Mouse (Mus musculus) forebrain, embryonic 11.5 days (tissue): ENCODE measurements around the gene Spin1. TPM values are rescaled to one million over a fixed set of nuclear protein-coding genes. Genes with fewer than 3 reads are reported as not detected.

Experiments
- ATAC-seq: fragments of 200-750 bp; cut with Nextera tagmentation; replicated peaks from 2 replicates; pipeline ENCODE4 v1.8.0; 2017; ENCODE audit warnings: moderate TSS enrichment; ENCODE audit not compliant: low FRiP score
- DNase-seq: peaks from one replicate; pipeline ENCODE4 v3.0.0-alpha.2; 2017; ENCODE audit warnings: low spot score
- H3K27ac ChIP-seq: fragments of 300-500 bp; sonication (generic); 2 replicates; pipeline ENCODE4 v1.5.1; 2014; ENCODE audit warnings: low read depth, low read length
- H3K27me3 ChIP-seq: fragments of 300-500 bp; sonication (generic); 2 replicates; pipeline ENCODE4 v1.6.1; 2014; ENCODE audit warnings: mild to moderate bottlenecking, low read length, mixed read lengths; ENCODE audit not compliant: control insufficient read depth, insufficient read depth
- H3K36me3 ChIP-seq: fragments of 300-500 bp; sonication (generic); 2 replicates; pipeline ENCODE4 v1.6.1; 2014; ENCODE audit warnings: mild to moderate bottlenecking, low read length, moderate library complexity, mixed read lengths; ENCODE audit not compliant: control insufficient read depth, insufficient read depth
- H3K4me1 ChIP-seq: fragments of 300-500 bp; sonication (generic); replicated peaks from 2 replicates; pipeline ENCODE4 v1.6.1; 2014; ENCODE audit warnings: low read length, mixed read lengths; ENCODE audit not compliant: control insufficient read depth, insufficient read depth
- H3K4me2 ChIP-seq: fragments of 300-500 bp; sonication (generic); 2 replicates; pipeline ENCODE4 v1.6.1; 2014; ENCODE audit warnings: low read depth, mild to moderate bottlenecking, low read length, moderate library complexity, mixed read lengths; ENCODE audit not compliant: severe bottlenecking
- H3K4me3 ChIP-seq: fragments of 300-500 bp; sonication (generic); 2 replicates; pipeline ENCODE4 v1.5.1; 2014; ENCODE audit warnings: low read depth, low read length
- H3K9ac ChIP-seq: fragments of 300-500 bp; sonication (generic); 2 replicates; pipeline ENCODE4 v1.6.1; 2014; ENCODE audit warnings: low read length
- H3K9me3 ChIP-seq: fragments of 300-500 bp; sonication (generic); 2 replicates; pipeline ENCODE4 v1.6.1; 2016; ENCODE audit warnings: low read length, mixed read lengths; ENCODE audit not compliant: control insufficient read depth
- WGBS: fragments of 180-500 bp; shearing (Covaris S2); extraction: QIAGEN DNeasy Blood & Tissue Kit; methylation state at CpG from one replicate; pipeline ENCODE4 v1.1.7; 2014; 5-methylcytosine and 5-hydroxymethylcytosine counted together
- polyA plus RNA-seq: library from polyadenylated mRNA; unstranded; fragments of >200 nt; fragmentation: Nextera tagmentation; extraction: Ambion mirVana; gene quantifications from 2 replicates; pipeline ENCODE4 v1.2.1, GENCODE M21; 2014

Spin1 gene
- polyA plus RNA-seq, 1 experiment from 2014 or later = 111 TPM

DNA sequence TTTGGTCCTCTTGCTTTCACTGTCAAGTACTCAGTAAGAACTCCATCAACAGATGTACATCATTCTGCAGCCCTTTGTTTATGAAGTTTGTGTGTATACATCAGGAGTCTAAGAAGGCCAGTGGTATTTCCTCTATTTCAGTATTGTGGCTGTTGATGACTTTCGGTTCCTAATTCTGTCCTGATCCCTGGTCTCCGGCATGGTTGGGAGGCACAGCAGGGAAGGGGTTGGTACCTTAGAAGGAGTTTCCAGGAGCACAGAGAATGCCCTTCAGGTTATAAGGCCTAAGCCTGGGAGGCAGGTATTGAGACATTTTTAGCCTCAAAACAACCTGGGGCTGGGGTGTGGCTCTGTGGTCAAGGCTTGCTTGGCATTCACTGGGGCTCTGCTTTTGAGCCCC is 61.0 kb downstream of the Spin1 start:
- WGBS = 92% methylated on average over 2 of the region's 2 CpGs

GRCm38 (mm10) chr13:51162246-51162645 is 61.6 kb downstream of the Spin1 start:
- no peaks in the 10 kb centered on the region for H3K4me1 ChIP-seq

More for the DNA sequence above, 61.0 kb downstream of the Spin1 start:
- H3K36me3 ChIP-seq = no peaks in the 10 kb centered on the region; the same call in 1 of the 2 replicates
- H3K4me1 ChIP-seq = no peaks in the 10 kb centered on the region
- DNase-seq = no peak
- no peak overlapping the region for H3K27ac ChIP-seq
- ATAC-seq = no peak
- no peak overlapping the region for H3K4me2 ChIP-seq
- H3K4me3 ChIP-seq = no peak overlapping the region
- H3K9me3 ChIP-seq = no peaks in the 10 kb centered on the region
- H3K27me3 ChIP-seq = no peaks in the 10 kb centered on the region
- H3K9ac ChIP-seq = no peak overlapping the region

DNA sequence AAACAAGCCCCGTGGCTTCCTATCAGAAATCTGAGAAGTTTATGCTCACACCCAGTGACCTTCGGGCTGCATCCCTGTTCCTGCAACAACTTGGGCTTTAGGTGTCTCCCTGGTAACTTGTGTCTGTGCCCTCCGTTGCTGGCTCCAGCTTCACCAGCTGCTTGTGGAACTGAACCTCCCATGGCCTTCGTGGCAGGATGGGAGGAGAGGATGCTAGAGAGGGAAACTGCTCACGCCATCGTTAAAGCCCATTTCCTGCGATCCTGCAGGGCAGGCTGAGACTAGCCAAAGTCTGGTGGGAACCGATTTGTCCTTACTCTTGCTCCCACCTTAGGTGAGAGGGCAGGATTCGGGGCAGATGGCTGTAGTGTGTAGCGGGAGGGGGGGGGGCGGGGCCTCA is 66.0 kb downstream of the Spin1 start:
- no peak overlapping the region for H3K9ac ChIP-seq
- WGBS = 75% methylated on average over 11 of the region's 11 CpGs
- H3K4me2 ChIP-seq = no peak overlapping the region
- ATAC-seq = no peak
- no peak overlapping the region for H3K4me3 ChIP-seq
- H3K36me3 ChIP-seq = no peaks in the 10 kb centered on the region
- DNase-seq = no peak
- H3K27ac ChIP-seq = no peak overlapping the region
- H3K27me3 ChIP-seq = peaks cover 3% of the 10 kb centered on the region; the same call in 1 of the 2 replicates
- H3K4me1 ChIP-seq = peaks cover 9% of the 10 kb centered on the region; the same call in 1 of the 2 replicates
- no peaks in the 10 kb centered on the region for H3K9me3 ChIP-seq

More at GRCm38 (mm10) chr13:51162246-51162645, 61.6 kb downstream of the Spin1 start:
- Histone ChIP-seq H3K9me3 (no peaks in the 10 kb centered on the region), H3K4me3 (no peak overlapping the region), H3K27ac (no peak overlapping the region), H3K36me3 (no peaks in the 10 kb centered on the region; the same call in 1 of the 2 replicates), H3K4me2 (no peak overlapping the region), H3K9ac (no peak overlapping the region), H3K27me3 (no peaks in the 10 kb centered on the region)
- WGBS = 89% methylated on average over 6 of the region's 6 CpGs
- ATAC-seq (no peak), DNase-seq (no peak)

GRCm38 (mm10) chr13:51170215-51170614 is 69.5 kb downstream of the Spin1 start:
- Histone ChIP-seq H3K9me3 (no peaks in the 10 kb centered on the region), H3K4me2 (peak overlapping the region; percentile 98), H3K4me3 (no peak overlapping the region), H3K9ac (no peak overlapping the region), H3K27ac (no peak overlapping the region), H3K27me3 (peaks cover 3% of the 10 kb centered on the region; the same call in 1 of the 2 replicates), H3K4me1 (peaks cover 9% of the 10 kb centered on the region; the same call in 1 of the 2 replicates), H3K36me3 (no peaks in the 10 kb centered on the region)
- no peak for ATAC-seq
- no peak for DNase-seq
- WGBS = 37% methylated on average over 11 of the region's 11 CpGs

- H3K4me1 ChIP-seq = peaks cover 9% of the 10 kb centered on the region; the same call in 1 of the 2 replicates
- no peaks in the 10 kb centered on the region for H3K9me3 ChIP-seq
- 1% methylated on average over 64 of the region's 64 CpGs for WGBS
- H3K36me3 ChIP-seq = no peaks in the 10 kb centered on the region
- peak; percentile 71 for DNase-seq
- peak within 1 kb of the TSS; percentile 98 for H3K4me2 ChIP-seq
- ATAC-seq = peak; percentile 78
- peak within 1 kb of the TSS; percentile 33 for H3K9ac ChIP-seq
- H3K27me3 ChIP-seq = peaks cover 3% of the 10 kb centered on the region; the same call in 1 of the 2 replicates
- no peak within 1 kb of the TSS for H3K27ac ChIP-seq
- peak within 1 kb of the TSS; percentile 43 for H3K4me3 ChIP-seq
Measured at GRCm38 (mm10) chr13:51170691-51171680, 70.3 kb downstream of the Spin1 start, which contains the start of gene Nxnl2. Gene Nxnl2 (plus strand): TSS chr13:51171022.

GRCm38 (mm10) chr13:51172601-51173000 is 71.9 kb downstream of the Spin1 start:
- Histone ChIP-seq H3K27ac (no peak overlapping the region), H3K9me3 (no peaks in the 10 kb centered on the region; the same call in 1 of the 2 replicates), H3K36me3 (no peaks in the 10 kb centered on the region), H3K9ac (no peak overlapping the region), H3K4me3 (no peak overlapping the region), H3K4me2 (no peak overlapping the region), H3K27me3 (peaks cover 3% of the 10 kb centered on the region; the same call in 1 of the 2 replicates), H3K4me1 (peaks cover 9% of the 10 kb centered on the region; the same call in 1 of the 2 replicates)
- ATAC-seq (no peak), DNase-seq (no peak)
- 81% methylated on average over 7 of the region's 7 CpGs for WGBS

- no peaks in the 10 kb centered on the region for H3K4me1 ChIP-seq
- no peak overlapping the region for H3K27ac ChIP-seq
- WGBS = 89% methylated on average over 10 of the region's 10 CpGs
- ATAC-seq (no peak), DNase-seq (no peak)
- no peaks in the 10 kb centered on the region for H3K36me3 ChIP-seq
- no peak overlapping the region for H3K9ac ChIP-seq
- no peak overlapping the region for H3K4me2 ChIP-seq
- no peak overlapping the region for H3K4me3 ChIP-seq
- no peaks in the 10 kb centered on the region for H3K27me3 ChIP-seq
- H3K9me3 ChIP-seq = no peaks in the 10 kb centered on the region; the same call in 1 of the 2 replicates
Measured at GRCm38 (mm10) chr13:51178932-51179331, 78.3 kb downstream of the Spin1 start.

GRCm38 (mm10) chr13:51179362-51179761 is 78.7 kb downstream of the Spin1 start:
- 79% methylated on average over 3 of the region's 3 CpGs for WGBS
- Histone ChIP-seq H3K27ac (no peak overlapping the region), H3K4me2 (no peak overlapping the region), H3K9ac (no peak overlapping the region), H3K27me3 (no peaks in the 10 kb centered on the region), H3K9me3 (no peaks in the 10 kb centered on the region; the same call in 1 of the 2 replicates), H3K4me3 (no peak overlapping the region), H3K36me3 (no peaks in the 10 kb centered on the region), H3K4me1 (no peaks in the 10 kb centered on the region)
- DNase-seq (no peak), ATAC-seq (no peak)
